Mouse (Mus musculus) gastrocnemius, adult 18-20 months (tissue): Measurements from ENCODE around the gene Nhlrc3. TPM values are rescaled to one million over a fixed set of nuclear protein-coding genes. Genes with fewer than 3 reads are reported as not detected.

ENCODE experiments used
- DNase-seq: peaks from one replicate; pipeline ENCODE4 v3.0.0; 2021; ENCODE audit warnings: low spot score
- total RNA-seq, 2 experiments: library from RNA; stranded (reverse); gene quantifications; 2 replicates each; pipeline ENCODE4 v1.2.3; 2021

The Nhlrc3 gene
- total RNA-seq, 2 experiments from 2014 or later = 2.8 to 3.0 TPM

GRCm38 (mm10) chr3:53454984-53455383 is 8.1 kb downstream of the Nhlrc3 start:
- DNase-seq = no peak

GRCm38 (mm10) chr3:53454561-53454960 is 8.6 kb downstream of the Nhlrc3 start:
- no peak for DNase-seq

- DNase-seq = no peak
These were observed 9.1 kb downstream of the Nhlrc3 start for GRCm38 (mm10) chr3:53454005-53454404.

- DNase-seq = no peak
These were observed 9.8 kb downstream of the Nhlrc3 start for GRCm38 (mm10) chr3:53453346-53453745.

GRCm38 (mm10) chr3:53452351-53452750 is 10.8 kb downstream of the Nhlrc3 start:
- no peak for DNase-seq

- DNase-seq = no peak
These were observed 12.5 kb downstream of the Nhlrc3 start for GRCm38 (mm10) chr3:53450666-53451065.

GRCm38 (mm10) chr3:53448208-53448607 is 14.9 kb downstream of the Nhlrc3 start:
- peak; percentile 72 for DNase-seq

GRCm38 (mm10) chr3:53446801-53447200 is 16.3 kb downstream of the Nhlrc3 start:
- no peak for DNase-seq

GRCm38 (mm10) chr3:53445540-53445939 is 17.6 kb downstream of the Nhlrc3 start:
- no peak for DNase-seq

- DNase-seq = no peak
These were observed 26.6 kb downstream of the Nhlrc3 start for GRCm38 (mm10) chr3:53436550-53436949.

- no peak for DNase-seq
These were observed 28.5 kb downstream of the Nhlrc3 start for GRCm38 (mm10) chr3:53434610-53435009.

- DNase-seq = no peak
These were observed 39.6 kb downstream of the Nhlrc3 start for GRCm38 (mm10) chr3:53423576-53423975.

- no peak for DNase-seq
These were observed 40.4 kb downstream of the Nhlrc3 start for GRCm38 (mm10) chr3:53422691-53423090.

GRCm38 (mm10) chr3:53421656-53422055 is 41.5 kb downstream of the Nhlrc3 start:
- DNase-seq = no peak

- DNase-seq = no peak
These were observed 45.4 kb downstream of the Nhlrc3 start for GRCm38 (mm10) chr3:53417701-53418100.

GRCm38 (mm10) chr3:53416036-53416506 is 47.1 kb downstream of the Nhlrc3 start:
- DNase-seq = no peak

GRCm38 (mm10) chr3:53413959-53414358 is 49.2 kb downstream of the Nhlrc3 start:
- DNase-seq = no peak

- DNase-seq = no peak
These were observed 49.7 kb downstream of the Nhlrc3 start for GRCm38 (mm10) chr3:53413465-53413864.

GRCm38 (mm10) chr3:53412259-53412658 is 50.9 kb downstream of the Nhlrc3 start:
- DNase-seq = no peak

- no peak for DNase-seq
These were observed 53.1 kb downstream of the Nhlrc3 start for GRCm38 (mm10) chr3:53410031-53410430.

- DNase-seq = no peak
These were observed 56.0 kb downstream of the Nhlrc3 start for GRCm38 (mm10) chr3:53407145-53407544.
